Mouse (Mus musculus): ENCODE measurements around the gene Olfr1392.
"Not testable (repeated sequence)": the region's sequence is repeated elsewhere in the genome, so short reads cannot be mapped to it uniquely, and the experiment has no call there.

Olfr1392 gene

DNA sequence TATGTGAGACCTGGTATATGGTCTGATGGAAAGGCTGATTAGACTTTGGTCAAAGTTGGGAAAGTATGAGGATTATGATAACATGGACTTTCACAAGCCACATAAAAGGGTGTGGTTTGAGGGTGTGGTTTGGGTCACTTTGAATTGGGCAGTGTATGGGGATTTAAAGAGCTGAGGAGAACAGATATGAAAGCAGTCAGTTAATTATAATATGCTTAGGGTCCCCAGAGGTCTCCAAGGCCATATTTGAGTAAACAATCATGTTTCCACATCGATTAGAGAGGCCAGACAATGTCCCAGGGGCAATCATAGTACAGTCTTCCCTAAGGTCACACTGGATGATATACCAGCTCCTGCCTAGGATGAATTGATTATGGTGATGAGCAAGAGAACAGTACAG is at the start of gene Olfr1392:
Olfr1392 (plus strand) TSS at position 301 of the 400 bp plus-strand sequence.
- not testable (repeated sequence) for H3K36me3 ChIP-seq (ENCODE audit: insufficient read depth, low read length); H3K9me3 ChIP-seq (ENCODE audit: low read length); H3K27me3 ChIP-seq (ENCODE audit: insufficient read depth, low read length); H3K4me3 ChIP-seq (replicated peaks; ENCODE audit: low read length); H3K4me1 ChIP-seq (replicated peaks; ENCODE audit: low read depth, low read length)

GRCm38 (mm10) chr11:49235459-49236207 is 49.4 kb upstream of the Olfr1392 start:
- TF ChIP-seq POU5F1 (IDR thresholded peaks at IDR 0.05; ENCODE audit: borderline replicate concordance, low read length) (no peak), CTCF (conservative IDR thresholded peaks at IDR 0.05; ENCODE audit: low read length) (no peak), NANOG (IDR thresholded peaks at IDR 0.05; ENCODE audit: borderline replicate concordance, low read length) (no peak)
- no peak overlapping the region for H3K4me3 ChIP-seq (replicated peaks; ENCODE audit: low read length)

GRCm38 (mm10) chr11:49236891-49237290 is 48.2 kb upstream of the Olfr1392 start:
- H3K4me1 ChIP-seq (replicated peaks; ENCODE audit: low read depth, low read length), result no peaks in the 10 kb centered on the region
- H3K27me3 ChIP-seq (ENCODE audit: insufficient read depth, low read length), result peaks cover 3% of the 10 kb centered on the region; the same call in 1 of the 2 replicates
- no peak for TF ChIP-seq CTCF (conservative IDR thresholded peaks at IDR 0.05; ENCODE audit: low read length)
- no peak for TF ChIP-seq NANOG (IDR thresholded peaks at IDR 0.05; ENCODE audit: borderline replicate concordance, low read length)
- TF ChIP-seq POU5F1 (IDR thresholded peaks at IDR 0.05; ENCODE audit: borderline replicate concordance, low read length), result no peak
- no peaks in the 10 kb centered on the region for H3K36me3 ChIP-seq (ENCODE audit: insufficient read depth, low read length)
- no peaks in the 10 kb centered on the region for H3K9me3 ChIP-seq (ENCODE audit: low read length)
- no peak overlapping the region for H3K4me3 ChIP-seq (replicated peaks; ENCODE audit: low read length)

More at GRCm38 (mm10) chr11:49235459-49236207, 49.4 kb upstream of the Olfr1392 start:
- Histone ChIP-seq H3K9me3 (ENCODE audit: low read length) (no peaks in the 10 kb centered on the region), H3K27me3 (ENCODE audit: insufficient read depth, low read length) (peaks cover 3% of the 10 kb centered on the region; the same call in 1 of the 2 replicates), H3K36me3 (ENCODE audit: insufficient read depth, low read length) (no peaks in the 10 kb centered on the region), H3K4me1 (replicated peaks; ENCODE audit: low read depth, low read length) (no peaks in the 10 kb centered on the region)

- peaks cover 3% of the 10 kb centered on the region for H3K4me1 ChIP-seq (replicated peaks; ENCODE audit: low read depth, low read length)
- H3K9me3 ChIP-seq (ENCODE audit: low read length), result no peaks in the 10 kb centered on the region
- peaks cover 3% of the 10 kb centered on the region; the same call in 1 of the 2 replicates for H3K27me3 ChIP-seq (ENCODE audit: insufficient read depth, low read length)
- TF ChIP-seq POU5F1 (IDR thresholded peaks at IDR 0.05; ENCODE audit: borderline replicate concordance, low read length) (no peak), NANOG (IDR thresholded peaks at IDR 0.05; ENCODE audit: borderline replicate concordance, low read length) (no peak), CTCF (conservative IDR thresholded peaks at IDR 0.05; ENCODE audit: low read length) (no peak)
- no peaks in the 10 kb centered on the region for H3K36me3 ChIP-seq (ENCODE audit: insufficient read depth, low read length)
- no peak overlapping the region for H3K4me3 ChIP-seq (replicated peaks; ENCODE audit: low read length)
Measured at GRCm38 (mm10) chr11:49237532-49237931, 47.5 kb upstream of the Olfr1392 start.

GRCm38 (mm10) chr11:49240310-49240709 is 44.8 kb upstream of the Olfr1392 start:
- Histone ChIP-seq H3K4me3 (replicated peaks; ENCODE audit: low read length) (no peak overlapping the region), H3K36me3 (ENCODE audit: insufficient read depth, low read length) (no peaks in the 10 kb centered on the region), H3K27me3 (ENCODE audit: insufficient read depth, low read length) (no peaks in the 10 kb centered on the region; the same call in 1 of the 2 replicates), H3K9me3 (ENCODE audit: low read length) (no peaks in the 10 kb centered on the region), H3K4me1 (replicated peaks; ENCODE audit: low read depth, low read length) (peaks cover 19% of the 10 kb centered on the region)
- no peak for TF ChIP-seq NANOG (IDR thresholded peaks at IDR 0.05; ENCODE audit: borderline replicate concordance, low read length)
- TF ChIP-seq POU5F1 (IDR thresholded peaks at IDR 0.05; ENCODE audit: borderline replicate concordance, low read length), result no peak
- TF ChIP-seq CTCF (conservative IDR thresholded peaks at IDR 0.05; ENCODE audit: low read length), result no peak

DNA sequence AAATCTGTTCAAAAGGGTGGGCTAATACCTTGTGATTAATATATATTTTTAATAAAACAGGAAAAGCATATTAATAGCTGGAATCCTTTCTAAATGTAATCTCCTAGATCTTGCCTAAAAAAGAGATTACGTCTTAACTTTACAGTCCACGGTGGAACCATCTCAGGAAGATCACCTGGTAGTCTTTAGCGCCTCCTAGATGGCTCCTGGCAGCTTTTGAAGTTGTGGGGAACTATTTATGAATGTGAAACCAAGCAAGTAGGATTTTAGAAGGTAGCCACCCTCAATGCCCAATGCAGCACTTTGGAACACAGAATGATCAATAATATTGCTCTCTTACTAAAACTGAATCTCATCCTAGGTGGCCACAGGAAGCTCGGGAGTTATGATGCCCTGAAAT is 44.2 kb upstream of the Olfr1392 start:
- no peaks in the 10 kb centered on the region for H3K9me3 ChIP-seq (ENCODE audit: low read length)
- H3K36me3 ChIP-seq (ENCODE audit: insufficient read depth, low read length), result no peaks in the 10 kb centered on the region
- no peaks in the 10 kb centered on the region; the same call in 1 of the 2 replicates for H3K27me3 ChIP-seq (ENCODE audit: insufficient read depth, low read length)
- no peak for TF ChIP-seq NANOG (IDR thresholded peaks at IDR 0.05; ENCODE audit: borderline replicate concordance, low read length)
- H3K4me1 ChIP-seq (replicated peaks; ENCODE audit: low read depth, low read length), result peaks cover 25% of the 10 kb centered on the region
- no peak overlapping the region for H3K4me3 ChIP-seq (replicated peaks; ENCODE audit: low read length)

GRCm38 (mm10) chr11:49241471-49241870 is 43.6 kb upstream of the Olfr1392 start:
- Histone ChIP-seq H3K36me3 (ENCODE audit: insufficient read depth, low read length) (no peaks in the 10 kb centered on the region), H3K27me3 (ENCODE audit: insufficient read depth, low read length) (no peaks in the 10 kb centered on the region; the same call in 1 of the 2 replicates)
- TF ChIP-seq NANOG (IDR thresholded peaks at IDR 0.05; ENCODE audit: borderline replicate concordance, low read length) (no peak), POU5F1 (IDR thresholded peaks at IDR 0.05; ENCODE audit: borderline replicate concordance, low read length) (no peak), CTCF (conservative IDR thresholded peaks at IDR 0.05; ENCODE audit: low read length) (no peak)

DNA sequence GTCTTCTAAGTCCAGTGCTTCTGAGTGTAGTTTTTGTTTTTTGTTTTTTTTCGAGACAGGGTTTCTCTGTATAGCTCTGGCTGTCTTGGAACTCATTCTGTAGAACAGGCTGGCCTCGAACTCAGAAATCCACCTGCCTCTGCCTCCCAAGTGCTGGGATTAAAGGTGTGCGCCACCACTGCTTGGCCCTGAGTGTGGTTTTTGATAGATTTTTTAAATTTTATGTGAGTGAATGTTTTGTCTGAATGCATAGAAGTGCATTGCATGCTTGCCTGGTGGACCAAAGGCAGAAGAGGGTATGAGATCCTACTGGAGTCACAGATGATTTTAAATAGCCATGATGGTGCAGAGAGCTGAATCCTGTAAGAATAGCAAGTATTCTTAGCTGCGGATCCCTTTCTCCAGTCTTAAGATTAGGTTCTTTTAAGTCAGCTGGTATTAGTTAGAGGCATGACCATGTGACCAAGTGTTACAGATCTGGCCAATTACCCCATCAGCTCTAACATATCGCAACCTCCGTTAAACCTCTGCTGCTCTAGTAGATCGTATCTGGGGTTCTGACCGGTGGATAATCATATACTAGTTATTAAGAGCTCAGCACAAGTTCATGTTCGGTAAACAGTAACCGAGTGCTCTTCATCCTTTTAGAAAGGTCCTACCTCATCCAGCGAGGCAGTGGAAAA is 42.0 kb upstream of the Olfr1392 start:
- peaks cover 47% of the 10 kb centered on the region for H3K4me1 ChIP-seq (replicated peaks; ENCODE audit: low read depth, low read length)

More at GRCm38 (mm10) chr11:49241471-49241870, 43.6 kb upstream of the Olfr1392 start:
- Histone ChIP-seq H3K4me3 (replicated peaks; ENCODE audit: low read length) (no peak overlapping the region), H3K9me3 (ENCODE audit: low read length) (no peaks in the 10 kb centered on the region), H3K4me1 (replicated peaks; ENCODE audit: low read depth, low read length) (peaks cover 31% of the 10 kb centered on the region)

More for the DNA sequence above, 42.0 kb upstream of the Olfr1392 start:
- TF ChIP-seq CTCF (conservative IDR thresholded peaks at IDR 0.05; ENCODE audit: low read length) (no peak), POU5F1 (IDR thresholded peaks at IDR 0.05; ENCODE audit: borderline replicate concordance, low read length) (no peak), NANOG (IDR thresholded peaks at IDR 0.05; ENCODE audit: borderline replicate concordance, low read length) (no peak)
- no peaks in the 10 kb centered on the region for H3K9me3 ChIP-seq (ENCODE audit: low read length)
- H3K4me3 ChIP-seq (replicated peaks; ENCODE audit: low read length), result peak overlapping the region; percentile 84
- H3K27me3 ChIP-seq (ENCODE audit: insufficient read depth, low read length), result no peaks in the 10 kb centered on the region
- H3K36me3 ChIP-seq (ENCODE audit: insufficient read depth, low read length), result no peaks in the 10 kb centered on the region

Measured in E14TG2a.4 (cell line).